Mouse (Mus musculus): Measurements from ENCODE around the gene 2310034G01Rik. TPM values are rescaled to one million over a fixed set of nuclear protein-coding genes. Genes with fewer than 3 reads are reported as not detected.

Gene 2310034G01Rik
- polyA plus RNA-seq, 1 experiment from 2014 or later: 0.17 TPM

DNA sequence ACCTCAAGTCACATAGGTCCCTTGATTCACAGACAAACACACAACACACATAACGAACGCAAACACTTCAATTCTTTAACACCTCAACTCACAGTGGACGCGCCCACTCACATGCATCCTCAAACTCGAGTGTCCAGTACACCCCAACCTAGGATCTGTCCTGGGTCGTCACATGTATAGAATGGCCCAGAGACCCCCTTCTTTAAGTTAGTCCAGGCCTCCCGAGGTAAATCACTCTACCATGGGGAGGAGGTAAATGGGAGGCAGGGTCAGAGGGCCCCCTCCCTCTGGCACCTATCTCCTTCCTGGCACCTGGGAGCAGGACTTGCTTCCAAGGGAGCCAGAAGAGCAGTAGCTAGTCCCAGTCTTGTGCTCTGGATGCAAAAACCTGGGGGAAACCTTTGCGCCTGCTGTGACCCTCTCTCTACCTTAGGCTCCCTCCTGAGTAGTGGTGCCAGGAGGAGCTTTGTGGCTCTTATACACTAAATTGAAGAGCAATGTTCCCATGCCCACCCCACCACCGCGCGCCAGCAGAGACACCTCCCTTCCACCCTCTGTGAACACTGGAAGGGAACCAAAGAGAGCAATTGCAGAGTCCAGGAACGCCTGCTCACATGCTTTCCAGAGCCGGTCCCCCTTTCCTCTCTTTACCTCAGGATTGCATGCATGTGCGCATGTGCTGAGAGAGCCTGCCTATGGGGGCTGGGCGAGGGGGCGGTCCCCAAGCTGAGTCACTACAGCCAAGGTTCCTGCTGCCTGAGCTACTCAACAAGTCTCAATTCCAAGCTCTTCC is 31.3 kb downstream of the 2310034G01Rik start:
- no peaks in the 10 kb centered on the region for H3K79me2 ChIP-seq (ENCODE audit: inconsistent target)
- no peak overlapping the region for H3K4me3 ChIP-seq (ENCODE audit: inconsistent target)
- H3K36me3 ChIP-seq (ENCODE audit: inconsistent target): no peaks in the 10 kb centered on the region
- WGBS (ENCODE audit: missing documents): 16% methylated on average over 16 of the region's 16 CpGs
- H3K27ac ChIP-seq: no peak overlapping the region

DNA sequence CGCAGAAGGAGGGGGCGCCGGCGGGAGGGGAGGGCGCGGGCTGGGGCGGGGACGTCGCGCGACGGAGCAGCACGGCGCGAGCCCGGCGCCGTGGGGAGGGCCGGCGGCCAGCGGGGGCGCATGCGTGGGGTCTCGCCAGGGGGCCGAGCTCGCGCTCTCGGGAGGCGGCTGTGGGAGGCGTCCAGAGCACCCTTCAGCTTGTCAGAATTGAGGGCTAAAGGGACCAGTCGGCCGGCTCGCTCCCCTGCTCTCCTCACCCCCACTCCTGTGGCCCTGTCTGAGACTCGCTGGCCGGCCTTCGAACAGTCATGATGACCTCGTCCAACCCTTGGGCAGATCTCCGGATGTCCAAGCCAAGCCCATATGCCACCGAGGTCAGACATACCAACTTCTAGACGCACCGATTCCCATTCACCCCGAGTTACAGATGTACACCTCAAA is 32.1 kb downstream of the 2310034G01Rik start:
- H3K79me2 ChIP-seq (ENCODE audit: inconsistent target): no peaks in the 10 kb centered on the region
- no peaks in the 10 kb centered on the region for H3K36me3 ChIP-seq (ENCODE audit: inconsistent target)
- no peak overlapping the region for H3K4me3 ChIP-seq (ENCODE audit: inconsistent target)
- H3K27ac ChIP-seq: no peak overlapping the region
- 4% methylated on average over 38 of the region's 42 CpGs for WGBS (ENCODE audit: missing documents)

DNA sequence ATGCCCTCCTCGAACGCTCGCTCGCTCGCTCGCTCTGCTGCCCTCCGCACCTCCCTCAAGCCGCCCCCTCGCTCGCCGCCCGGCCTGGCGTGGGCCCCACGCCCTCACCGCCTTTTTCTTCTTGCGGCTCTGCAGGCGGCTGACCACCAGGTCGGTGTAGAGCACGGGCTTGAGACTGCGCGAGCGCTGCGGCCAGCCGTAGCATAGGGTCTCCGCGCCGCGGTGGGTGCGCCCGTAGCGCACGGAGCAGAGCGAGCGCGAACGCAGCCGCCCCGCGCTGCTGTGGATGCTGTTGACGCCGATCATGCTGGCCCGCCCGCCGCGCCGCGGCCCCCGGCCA is 32.6 kb downstream of the 2310034G01Rik start:
- Histone ChIP-seq H3K27ac (no peak overlapping the region), H3K4me3 (ENCODE audit: inconsistent target) (no peak overlapping the region), H3K36me3 (ENCODE audit: inconsistent target) (no peaks in the 10 kb centered on the region), H3K79me2 (ENCODE audit: inconsistent target) (no peaks in the 10 kb centered on the region)
- 2% methylated on average over 31 of the region's 48 CpGs for WGBS (ENCODE audit: missing documents)

DNA sequence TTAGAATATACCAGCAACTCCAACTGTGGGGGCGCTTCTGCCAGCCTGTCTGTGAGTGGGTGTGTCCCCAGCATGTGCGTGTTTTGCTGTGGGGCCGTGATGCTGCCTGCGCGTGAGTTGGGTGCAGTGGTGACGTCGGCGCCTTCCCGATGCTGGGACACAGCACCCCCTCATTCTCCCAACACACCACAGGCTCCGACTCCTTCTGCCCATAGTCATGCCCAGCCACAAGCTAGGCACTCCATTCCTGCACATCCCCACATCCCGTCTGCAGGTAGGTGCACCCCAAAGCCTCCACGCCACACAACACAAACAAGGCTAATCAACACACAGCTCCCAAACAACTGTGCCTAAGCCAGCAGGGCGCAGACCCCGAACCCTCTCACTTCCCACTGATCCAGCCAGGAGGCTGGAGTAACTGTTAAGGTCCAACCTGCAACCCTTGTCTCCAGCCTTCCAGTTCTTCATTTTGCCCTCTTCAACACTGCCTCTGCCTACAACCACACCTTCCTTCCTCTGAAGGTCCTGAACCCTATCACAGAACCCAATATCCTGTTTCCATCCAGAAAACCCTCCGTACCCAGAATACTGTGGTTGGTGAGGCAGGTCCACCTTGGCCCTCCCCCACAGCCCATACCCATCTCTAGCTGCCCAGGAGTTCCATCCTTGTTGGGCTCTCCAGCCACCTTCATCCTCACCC is 33.1 kb downstream of the 2310034G01Rik start:
- H3K4me3 ChIP-seq (ENCODE audit: inconsistent target): no peak overlapping the region
- H3K79me2 ChIP-seq (ENCODE audit: inconsistent target): no peaks in the 10 kb centered on the region
- WGBS (ENCODE audit: missing documents): 37% methylated on average over 12 of the region's 15 CpGs
- no peak overlapping the region for H3K27ac ChIP-seq
- peaks cover 2% of the 10 kb centered on the region for H3K36me3 ChIP-seq (ENCODE audit: inconsistent target)

DNA sequence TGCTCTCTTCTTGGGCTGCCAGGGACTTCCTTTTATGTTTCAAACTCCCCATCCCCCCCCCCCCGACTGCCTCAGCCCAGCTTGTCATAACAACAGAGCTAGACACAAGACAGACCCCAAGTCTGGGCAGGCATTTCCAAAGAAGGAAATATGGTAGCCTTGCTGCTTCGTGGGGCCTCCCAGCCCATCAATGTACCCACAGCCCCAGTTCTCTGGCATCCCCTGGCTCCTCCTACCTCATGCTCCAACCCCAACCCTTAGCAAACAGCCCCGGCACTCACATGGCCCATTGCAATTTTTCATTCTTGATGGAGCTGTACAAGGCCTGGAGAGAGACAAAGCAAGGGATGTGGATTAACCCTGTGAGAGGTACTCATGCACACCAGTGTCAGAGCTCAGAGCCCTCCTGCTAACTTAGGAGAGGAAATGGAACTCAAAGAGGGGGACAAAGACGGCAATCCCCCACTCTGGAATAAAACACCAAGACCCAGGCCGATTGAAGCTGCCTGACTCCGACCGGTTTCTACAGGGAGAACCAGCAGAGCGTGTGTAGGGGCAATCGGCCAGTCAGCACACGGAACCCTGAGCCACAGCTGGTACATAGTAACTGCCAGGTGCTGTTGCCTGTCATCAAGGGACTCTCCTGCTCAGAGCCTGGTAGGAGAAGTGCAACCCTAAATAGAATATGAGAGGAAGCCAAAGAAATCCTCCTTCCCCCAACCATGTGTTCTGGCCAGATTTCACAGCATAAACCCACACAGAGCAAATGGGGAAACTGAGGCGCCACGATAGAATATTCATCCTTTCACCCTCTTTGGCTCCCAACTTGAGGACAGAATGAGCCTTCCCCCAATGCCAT is 34.1 kb downstream of the 2310034G01Rik start:
- H3K79me2 ChIP-seq (ENCODE audit: inconsistent target): no peaks in the 10 kb centered on the region
- WGBS (ENCODE audit: missing documents): 73% methylated on average over 11 of the region's 12 CpGs
- no peak overlapping the region for H3K4me3 ChIP-seq (ENCODE audit: inconsistent target)
- no peak overlapping the region for H3K27ac ChIP-seq
- peaks cover 13% of the 10 kb centered on the region for H3K36me3 ChIP-seq (ENCODE audit: inconsistent target)

DNA sequence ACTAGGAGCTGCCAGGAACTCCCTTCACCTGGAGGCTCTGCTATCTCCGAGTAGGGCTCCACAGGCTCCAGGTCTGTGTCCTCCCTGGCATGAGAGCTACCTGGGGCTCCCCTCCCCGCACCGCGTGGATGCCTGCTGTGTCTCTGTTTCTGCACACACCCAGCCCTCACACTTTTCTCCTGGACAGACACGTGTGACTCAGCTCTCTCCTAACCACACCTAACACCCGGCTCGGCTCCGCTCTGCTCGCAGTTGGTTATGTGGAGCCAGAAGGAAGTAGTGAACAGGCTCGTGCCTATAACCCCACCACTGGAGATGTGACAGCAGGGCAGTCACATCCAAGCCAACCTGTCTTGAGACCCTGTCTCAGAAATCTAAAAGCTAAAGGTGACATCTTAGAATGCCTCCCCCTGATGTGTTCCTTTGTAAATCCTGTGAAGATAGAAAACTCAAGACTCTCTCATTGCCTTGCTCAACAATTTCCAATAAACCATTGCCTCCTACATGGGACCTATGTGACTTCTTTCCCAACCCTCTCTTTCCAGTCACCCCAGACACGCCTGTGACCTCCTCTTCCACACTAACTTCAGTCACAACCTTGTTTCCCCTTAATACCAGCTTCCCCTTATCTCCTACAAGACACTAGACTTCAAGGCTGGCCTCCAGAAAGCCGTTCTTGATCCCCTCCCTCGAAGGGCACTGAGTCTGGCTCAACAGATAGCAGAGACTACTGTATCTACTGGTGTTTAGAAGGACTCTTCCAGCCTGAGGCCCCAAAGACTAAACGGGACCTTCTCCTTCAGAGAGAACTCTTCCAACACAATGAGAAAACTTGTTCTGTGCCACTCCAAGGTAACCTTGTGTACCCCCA is 35.0 kb downstream of the 2310034G01Rik start:
- no peaks in the 10 kb centered on the region for H3K79me2 ChIP-seq (ENCODE audit: inconsistent target)
- WGBS (ENCODE audit: missing documents): 10% methylated on average over 14 of the region's 14 CpGs
- no peak overlapping the region for H3K4me3 ChIP-seq (ENCODE audit: inconsistent target)
- H3K27ac ChIP-seq: no peak overlapping the region
- H3K36me3 ChIP-seq (ENCODE audit: inconsistent target): peaks cover 21% of the 10 kb centered on the region

DNA sequence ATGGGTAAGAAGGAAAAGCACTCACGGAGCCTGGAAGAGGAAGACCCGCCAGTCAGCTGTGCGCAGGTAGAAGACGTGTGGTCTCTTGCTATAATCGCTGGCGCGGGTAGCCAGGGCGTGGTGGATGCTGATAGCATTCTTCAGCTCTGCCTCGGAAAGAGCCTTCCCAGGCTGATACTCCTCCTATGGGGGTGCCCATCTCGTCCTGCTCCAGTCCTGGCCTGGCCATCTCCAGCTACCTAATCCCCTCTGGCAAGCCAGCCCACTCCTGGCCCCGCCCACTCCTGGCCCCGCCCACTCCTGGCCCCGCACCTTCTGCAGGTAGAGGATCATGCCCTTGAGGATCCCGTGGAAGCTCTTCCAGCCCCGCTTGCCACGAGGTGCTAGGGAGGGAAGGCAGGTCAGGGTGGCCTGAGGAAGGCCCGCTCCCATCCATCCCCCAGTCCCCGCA is 35.9 kb downstream of the 2310034G01Rik start:
- Histone ChIP-seq H3K79me2 (ENCODE audit: inconsistent target) (no peaks in the 10 kb centered on the region), H3K27ac (no peak overlapping the region), H3K36me3 (ENCODE audit: inconsistent target) (peaks cover 29% of the 10 kb centered on the region), H3K4me3 (ENCODE audit: inconsistent target) (no peak overlapping the region)
- WGBS (ENCODE audit: missing documents): 67% methylated on average over 14 of the region's 18 CpGs

DNA sequence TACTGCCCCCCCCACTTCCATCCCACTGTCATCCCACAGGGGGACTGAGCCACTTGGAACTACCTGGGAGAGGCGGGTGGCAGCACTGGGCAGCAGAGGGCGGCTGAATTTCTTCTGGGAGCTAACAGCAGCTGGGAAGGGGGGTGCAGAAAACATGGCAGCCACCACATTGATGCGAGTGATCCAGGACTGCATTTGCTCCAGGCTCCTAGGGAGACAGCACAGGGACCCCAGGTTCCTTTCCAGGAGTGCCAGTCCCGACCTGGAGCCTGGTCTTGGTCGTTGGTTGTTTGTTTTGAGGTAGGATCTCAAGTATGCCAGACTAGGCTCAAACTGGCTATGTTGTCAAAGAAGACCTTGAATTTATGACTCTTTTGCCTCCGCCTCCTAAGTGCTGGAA is 36.5 kb downstream of the 2310034G01Rik start:
- Histone ChIP-seq H3K79me2 (ENCODE audit: inconsistent target) (no peaks in the 10 kb centered on the region), H3K4me3 (ENCODE audit: inconsistent target) (no peak overlapping the region), H3K27ac (no peak overlapping the region), H3K36me3 (ENCODE audit: inconsistent target) (peaks cover 30% of the 10 kb centered on the region)
- whole genome bisulfite sequencing (ENCODE audit: missing documents): 92% methylated on average over 6 of the region's 6 CpGs

DNA sequence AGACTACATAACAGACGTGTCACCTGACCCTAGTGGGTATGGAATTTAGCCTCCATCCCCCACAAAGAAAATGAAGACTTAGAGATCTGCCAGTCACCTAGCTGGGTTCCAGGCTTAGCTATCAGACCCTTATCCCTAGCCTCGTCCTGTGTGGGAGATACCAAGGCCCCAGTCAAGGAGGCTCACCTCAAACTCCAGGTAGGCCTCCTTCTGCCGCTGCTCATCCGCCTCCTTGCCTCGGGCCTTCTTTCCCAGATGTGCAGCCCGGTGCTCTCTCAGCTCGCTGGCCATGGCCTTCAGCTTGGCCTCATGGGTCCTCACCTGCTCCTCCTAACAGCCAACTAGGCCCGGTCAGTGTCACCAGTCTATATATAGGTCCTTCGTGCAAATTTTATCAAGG is 37.0 kb downstream of the 2310034G01Rik start:
- Histone ChIP-seq H3K79me2 (ENCODE audit: inconsistent target) (no peaks in the 10 kb centered on the region), H3K4me3 (ENCODE audit: inconsistent target) (no peak overlapping the region), H3K27ac (no peak overlapping the region), H3K36me3 (ENCODE audit: inconsistent target) (peaks cover 35% of the 10 kb centered on the region)
- WGBS (ENCODE audit: missing documents): 94% methylated on average over 9 of the region's 9 CpGs

DNA sequence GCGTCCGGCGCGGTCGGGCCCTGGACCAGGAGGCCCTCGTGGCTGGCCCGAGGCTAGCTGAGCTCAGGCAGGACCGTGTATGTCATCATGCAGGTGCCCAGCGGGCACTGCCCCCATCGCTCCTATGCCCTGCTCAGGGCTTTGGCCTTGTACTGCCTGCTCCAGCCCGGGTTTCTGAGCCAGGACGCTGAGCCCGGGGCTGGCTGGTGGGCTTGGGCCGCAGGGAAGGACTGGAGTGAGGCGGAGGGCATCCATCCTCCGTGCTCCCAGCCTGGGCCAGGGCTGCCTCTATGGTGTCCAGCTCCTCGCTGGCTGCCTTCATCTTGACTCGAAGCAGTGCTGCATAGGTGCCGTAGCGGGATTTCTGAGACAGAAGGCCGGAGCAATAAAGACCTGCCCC is 37.5 kb downstream of the 2310034G01Rik start:
- peaks cover 40% of the 10 kb centered on the region for H3K36me3 ChIP-seq (ENCODE audit: inconsistent target)
- H3K27ac ChIP-seq: no peak overlapping the region
- 91% methylated on average over 21 of the region's 21 CpGs for WGBS (ENCODE audit: missing documents)
- no peak overlapping the region for H3K4me3 ChIP-seq (ENCODE audit: inconsistent target)
- no peaks in the 10 kb centered on the region for H3K79me2 ChIP-seq (ENCODE audit: inconsistent target)

DNA sequence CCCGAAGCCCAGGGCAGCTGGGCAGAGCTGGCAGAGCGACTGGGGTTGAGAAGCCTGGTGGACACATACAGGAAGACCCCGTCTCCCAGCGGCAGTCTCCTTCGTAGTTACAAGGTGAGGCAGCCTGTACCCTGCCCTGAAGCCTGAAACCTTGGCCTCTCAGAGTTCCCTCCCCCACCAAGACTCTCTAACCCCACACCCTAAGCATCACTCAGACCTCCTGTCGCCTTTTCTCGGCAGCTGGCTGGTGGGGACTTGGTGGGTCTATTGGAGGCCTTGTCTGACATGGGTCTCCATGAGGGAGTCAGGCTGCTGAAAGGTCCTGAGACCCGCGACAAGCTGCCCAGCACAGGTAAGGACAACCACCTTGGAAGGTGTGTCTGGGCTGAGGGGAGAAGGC is 38.8 kb downstream of the 2310034G01Rik start:
- Histone ChIP-seq H3K27ac (no peak overlapping the region), H3K36me3 (ENCODE audit: inconsistent target) (peaks cover 49% of the 10 kb centered on the region), H3K79me2 (ENCODE audit: inconsistent target) (no peaks in the 10 kb centered on the region; the same call in 1 of the 2 replicates), H3K4me3 (ENCODE audit: inconsistent target) (no peak overlapping the region)
- WGBS (ENCODE audit: missing documents): 92% methylated on average over 9 of the region's 9 CpGs

DNA sequence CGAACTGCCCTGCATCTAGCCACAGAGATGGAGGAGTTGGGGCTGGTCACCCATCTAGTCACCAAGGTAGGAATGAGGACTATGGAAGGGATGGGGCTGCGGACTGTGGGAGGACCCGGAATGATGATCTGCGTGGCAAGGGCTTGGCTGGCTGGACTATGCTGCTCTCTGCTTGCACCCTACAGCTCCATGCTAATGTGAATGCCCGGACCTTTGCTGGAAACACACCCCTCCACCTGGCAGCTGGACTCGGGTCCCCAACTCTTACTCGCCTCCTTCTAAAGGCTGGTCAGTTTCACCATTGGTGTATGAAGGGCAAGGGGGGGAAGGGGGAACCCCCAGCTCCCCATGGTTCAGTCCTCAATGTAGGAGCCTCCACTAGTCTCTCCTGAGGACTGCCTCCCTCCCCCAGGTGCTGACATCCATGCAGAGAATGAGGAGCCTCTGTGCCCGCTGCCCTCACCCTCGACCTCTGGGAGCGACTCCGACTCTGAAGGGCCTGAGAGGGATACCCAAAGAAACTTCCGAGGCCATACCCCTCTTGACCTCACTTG is 39.7 kb downstream of the 2310034G01Rik start:
- Histone ChIP-seq H3K4me3 (ENCODE audit: inconsistent target) (no peak overlapping the region), H3K27ac (no peak overlapping the region), H3K79me2 (ENCODE audit: inconsistent target) (no peaks in the 10 kb centered on the region; the same call in 1 of the 2 replicates), H3K36me3 (ENCODE audit: inconsistent target) (peaks cover 49% of the 10 kb centered on the region)
- 96% methylated on average over 12 of the region's 12 CpGs for WGBS (ENCODE audit: missing documents)

DNA sequence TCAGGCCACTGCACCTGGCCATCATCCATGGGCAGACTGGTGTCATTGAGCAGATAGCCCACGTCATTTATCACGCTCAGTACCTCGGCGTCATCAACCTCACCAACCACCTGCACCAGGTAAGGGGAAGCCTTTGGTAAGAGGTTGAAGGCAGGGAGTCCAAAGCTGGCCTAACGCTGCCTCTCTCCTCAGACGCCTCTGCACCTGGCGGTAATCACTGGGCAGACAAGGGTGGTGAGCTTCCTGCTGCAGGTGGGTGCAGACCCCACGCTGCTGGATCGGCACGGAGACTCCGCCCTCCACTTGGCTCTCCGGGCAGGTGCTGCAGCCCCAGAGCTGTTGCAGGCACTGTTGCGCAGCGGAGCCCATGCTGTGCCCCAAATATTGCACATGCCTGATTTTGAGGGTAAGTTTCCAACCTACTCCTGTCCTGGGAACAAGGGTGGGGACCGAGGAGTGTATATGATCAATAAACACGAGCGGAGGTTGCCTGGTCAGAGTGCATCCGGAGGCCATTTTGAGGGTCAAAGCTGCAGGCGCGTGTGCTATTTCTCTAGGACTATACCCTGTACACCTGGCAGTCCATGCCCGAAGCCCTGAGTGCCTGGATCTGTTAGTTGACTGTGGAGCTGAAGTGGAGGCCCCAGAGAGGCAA is 40.3 kb downstream of the 2310034G01Rik start:
- H3K27ac ChIP-seq: no peak overlapping the region
- WGBS (ENCODE audit: missing documents): 93% methylated on average over 21 of the region's 21 CpGs
- no peaks in the 10 kb centered on the region; the same call in 1 of the 2 replicates for H3K79me2 ChIP-seq (ENCODE audit: inconsistent target)
- H3K4me3 ChIP-seq (ENCODE audit: inconsistent target): no peak overlapping the region
- peaks cover 49% of the 10 kb centered on the region for H3K36me3 ChIP-seq (ENCODE audit: inconsistent target)
